Mouse (Mus musculus): ENCODE results near the gene Vkorc1.

DNA sequence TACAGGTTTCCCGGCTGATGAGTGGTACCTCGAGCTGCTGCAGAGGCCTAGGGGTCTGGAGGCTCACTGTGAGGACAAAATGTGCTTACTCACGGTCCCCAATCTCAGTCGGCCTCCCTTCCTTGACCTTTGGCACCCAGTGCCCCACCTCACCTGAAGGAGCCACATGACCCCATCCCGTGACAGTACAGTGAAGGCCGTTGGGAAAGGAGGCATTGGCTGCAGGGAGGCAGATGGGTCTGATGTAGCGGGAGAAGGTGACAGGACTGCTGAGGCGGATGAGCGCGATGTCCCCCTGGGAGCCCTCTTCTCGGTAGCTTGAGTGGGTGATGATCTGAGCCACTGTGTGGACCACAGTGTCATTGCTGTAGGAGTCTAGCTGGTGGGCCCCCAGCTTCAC is 31.4 kb upstream of the Vkorc1 start:
- no peak for TF ChIP-seq CTCF (IDR thresholded peaks at IDR 0.05; ENCODE audit: low read depth, low read length)
- TF ChIP-seq POLR2A (IDR thresholded peaks at IDR 0.05; ENCODE audit: extremely low read depth, insufficient read depth, low read length) = no peak

Data from liver, adult 2 months (tissue).